Mouse (Mus musculus): ENCODE results near the gene Cbfa2t2.

The Cbfa2t2 gene

DNA sequence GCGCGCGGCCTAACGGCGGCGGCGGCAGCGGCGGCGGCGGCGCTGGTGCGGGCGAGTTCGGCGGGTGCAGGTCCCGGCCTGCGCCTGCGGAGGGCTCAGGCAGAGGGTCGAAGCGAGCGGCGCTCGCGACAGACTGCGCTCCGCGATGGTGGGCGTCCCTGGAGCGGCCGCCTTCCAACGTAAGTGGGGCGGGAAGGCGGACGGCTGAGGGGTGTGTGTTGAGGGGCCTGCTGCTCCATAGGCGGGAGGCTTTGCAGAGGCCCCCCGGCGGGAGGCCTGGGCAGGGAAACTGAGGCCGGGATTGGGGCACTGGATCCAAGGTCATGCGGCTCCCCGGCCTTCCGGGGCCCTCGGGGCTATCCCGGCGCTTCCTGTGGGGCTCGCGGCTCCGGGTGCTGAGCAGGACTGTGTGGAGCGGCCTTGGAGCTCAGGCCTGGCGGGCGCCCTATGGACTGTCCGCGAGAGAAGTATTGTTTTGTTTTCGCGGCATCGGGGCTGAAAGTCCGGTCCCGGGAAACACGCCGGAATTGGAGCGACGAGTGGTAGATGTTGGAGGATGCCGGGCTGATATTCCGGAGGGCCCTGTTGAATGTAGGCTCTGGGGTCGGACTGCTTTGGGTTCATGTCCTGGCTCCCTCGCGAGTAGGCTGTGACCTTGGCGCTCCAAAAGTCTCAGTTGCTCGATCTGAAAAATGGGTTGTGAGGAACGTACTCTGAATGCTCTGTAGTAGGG is at the start of gene Cbfa2t2:
Gene Cbfa2t2 (plus strand): TSS at position 24 of the 733 bp plus-strand sequence.
- DNase-seq (ENCODE audit: low read depth, low spot score) = no peak

- DNase-seq (ENCODE audit: low read depth, low spot score) = no peak
These were observed 45.9 kb upstream of the Cbfa2t2 start for GRCm38 (mm10) chr2:154390180-154390964.

DNA sequence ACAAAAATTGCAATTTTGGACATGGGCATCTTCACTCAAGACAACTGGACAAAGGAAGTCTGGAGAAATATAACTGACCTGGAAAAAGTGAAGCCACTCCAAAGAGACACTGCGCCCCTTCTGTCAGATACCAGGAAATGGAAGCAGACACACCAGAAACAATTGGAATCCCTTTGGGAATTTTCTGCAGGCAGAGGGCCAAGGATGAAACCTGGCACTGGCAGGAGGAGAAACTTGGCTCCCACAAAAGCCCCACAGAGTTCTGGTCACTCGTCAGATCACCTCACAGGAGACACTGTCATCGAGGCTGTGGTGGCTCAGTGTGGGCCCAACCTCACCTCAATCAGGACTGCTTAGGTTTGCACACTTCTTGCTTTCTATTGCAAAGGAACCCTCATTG is 41.7 kb upstream of the Cbfa2t2 start:
- no peak for DNase-seq (ENCODE audit: low read depth, low spot score)

- no peak for DNase-seq (ENCODE audit: low read depth, low spot score)
These were observed 39.8 kb upstream of the Cbfa2t2 start for GRCm38 (mm10) chr2:154396529-154396928.

DNA sequence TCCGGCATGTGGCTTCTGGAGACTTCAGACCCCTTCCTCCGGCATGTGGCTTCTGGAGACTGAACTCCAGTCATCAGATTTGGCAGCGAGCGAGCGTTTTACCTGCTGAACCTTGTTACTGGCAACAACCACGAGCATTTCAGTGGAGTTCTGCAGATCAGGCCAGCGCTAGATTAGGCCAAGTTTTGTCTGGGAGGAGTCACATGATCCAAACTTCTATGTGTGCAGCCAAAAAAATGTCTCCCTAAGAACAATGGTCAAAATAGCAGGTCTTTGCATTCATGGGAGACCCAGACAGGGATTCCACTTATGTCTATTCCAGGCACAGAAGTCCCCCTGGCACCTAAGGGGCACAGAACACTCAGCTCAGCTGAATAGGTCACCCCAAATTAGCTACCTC is 38.0 kb upstream of the Cbfa2t2 start:
- no peak for DNase-seq (ENCODE audit: low read depth, low spot score)

DNA sequence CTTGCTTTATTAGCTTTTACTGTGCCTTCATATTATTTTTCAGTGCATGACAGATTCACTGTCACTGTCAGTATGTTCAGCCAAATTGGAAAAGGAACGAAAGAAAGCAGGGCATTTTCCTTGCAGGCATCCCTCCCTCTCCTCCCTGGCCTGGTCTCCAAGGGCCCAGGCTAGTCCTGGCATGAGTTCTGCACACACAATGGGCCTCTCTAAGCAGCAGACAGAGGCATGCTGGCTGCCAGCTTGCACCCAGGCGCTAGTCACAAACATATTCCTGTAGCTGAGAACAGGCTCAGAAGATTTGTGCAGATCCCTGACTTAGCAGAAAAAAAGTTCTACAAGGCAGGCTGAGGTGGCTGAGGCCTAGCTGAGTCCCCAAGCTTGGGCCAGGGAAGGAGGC is 37.0 kb upstream of the Cbfa2t2 start:
- no peak for DNase-seq (ENCODE audit: low read depth, low spot score)

- no peak for DNase-seq (ENCODE audit: low read depth, low spot score)
These were observed 34.3 kb upstream of the Cbfa2t2 start for GRCm38 (mm10) chr2:154401976-154402375.

DNA sequence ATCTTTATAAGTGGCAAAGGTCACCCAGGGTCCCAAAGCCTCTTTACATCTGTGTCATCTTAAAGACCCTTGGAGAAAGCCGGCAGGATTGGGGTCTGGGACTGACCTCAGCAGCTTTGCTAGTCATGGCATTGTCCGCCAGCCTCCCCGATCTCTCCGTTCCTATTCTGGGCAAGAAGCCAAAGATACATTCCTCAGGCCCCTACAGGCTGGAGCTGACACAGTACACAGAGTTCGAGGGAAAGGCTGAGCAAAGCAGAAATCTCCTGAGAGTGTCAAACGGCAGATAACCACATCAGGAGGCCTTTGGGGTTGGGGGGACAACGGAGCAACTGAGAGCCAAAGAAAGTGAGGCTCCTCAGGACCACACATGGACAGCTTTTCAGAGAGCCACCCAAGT is 33.5 kb upstream of the Cbfa2t2 start:
- DNase-seq (ENCODE audit: low read depth, low spot score) = no peak

DNA sequence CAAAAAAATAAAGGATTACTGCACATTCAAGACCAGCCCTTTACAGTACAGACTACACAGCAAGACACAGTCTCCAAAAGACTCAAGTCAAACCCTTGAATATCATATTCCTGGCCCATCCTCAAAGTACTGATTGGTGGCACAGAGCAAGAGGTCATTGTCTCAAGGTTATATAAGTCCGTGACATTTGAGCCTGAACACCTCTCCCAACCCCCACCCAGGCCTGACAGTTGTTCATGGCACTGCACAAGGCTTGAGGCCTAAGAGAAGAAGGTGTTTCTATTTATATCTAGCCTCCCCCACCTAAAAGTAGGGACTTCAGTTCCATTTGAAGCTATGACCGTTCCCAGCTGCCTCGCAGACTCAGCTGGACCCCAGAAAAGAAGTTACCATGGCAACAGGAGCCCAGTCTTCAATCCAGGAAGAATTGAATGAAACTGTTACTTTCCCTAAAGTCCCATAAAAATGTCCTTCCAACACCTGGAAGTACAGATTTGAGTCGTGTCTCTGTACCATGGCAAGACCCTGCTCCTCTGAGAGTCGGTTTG is 30.8 kb upstream of the Cbfa2t2 start:
- no peak for DNase-seq (ENCODE audit: low read depth, low spot score)

DNA sequence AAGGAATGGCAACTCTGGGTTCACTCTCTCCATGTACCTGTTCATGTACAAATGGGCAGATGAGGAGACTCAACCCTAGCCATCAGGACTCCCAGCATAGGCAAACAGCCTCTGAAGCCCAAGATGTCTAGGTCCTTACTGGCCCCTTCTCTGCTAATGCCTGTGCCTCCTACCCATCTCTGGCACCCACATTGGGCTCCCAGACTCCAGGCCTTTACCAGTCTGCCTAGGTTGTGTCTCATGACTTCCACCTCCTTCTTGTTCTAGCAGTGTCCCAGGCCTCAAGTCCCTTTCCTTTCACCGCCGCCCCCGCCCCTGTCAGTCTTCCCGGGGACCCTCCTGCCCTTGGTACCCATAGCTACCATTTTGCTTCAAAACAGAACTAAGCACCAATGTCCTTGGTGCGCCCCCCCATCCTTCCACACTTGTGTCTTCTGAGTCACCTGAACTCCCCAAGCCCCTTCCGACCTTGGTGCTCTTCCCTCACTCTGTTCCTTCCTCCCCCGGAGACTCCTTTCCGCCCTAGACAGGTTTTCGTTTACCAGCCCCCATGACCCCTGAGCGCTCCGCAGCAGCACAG is 29.1 kb upstream of the Cbfa2t2 start:
- DNase-seq (ENCODE audit: low read depth, low spot score) = no peak

GRCm38 (mm10) chr2:154407643-154408445 is 28.4 kb upstream of the Cbfa2t2 start, which contains the start of gene Snta1:
Gene Snta1, minus strand, starts transcription at chr2:154408099.
- no peak for DNase-seq (ENCODE audit: low read depth, low spot score)

- no peak for DNase-seq (ENCODE audit: low read depth, low spot score)
These were observed 25.9 kb upstream of the Cbfa2t2 start for GRCm38 (mm10) chr2:154410355-154410754.

DNA sequence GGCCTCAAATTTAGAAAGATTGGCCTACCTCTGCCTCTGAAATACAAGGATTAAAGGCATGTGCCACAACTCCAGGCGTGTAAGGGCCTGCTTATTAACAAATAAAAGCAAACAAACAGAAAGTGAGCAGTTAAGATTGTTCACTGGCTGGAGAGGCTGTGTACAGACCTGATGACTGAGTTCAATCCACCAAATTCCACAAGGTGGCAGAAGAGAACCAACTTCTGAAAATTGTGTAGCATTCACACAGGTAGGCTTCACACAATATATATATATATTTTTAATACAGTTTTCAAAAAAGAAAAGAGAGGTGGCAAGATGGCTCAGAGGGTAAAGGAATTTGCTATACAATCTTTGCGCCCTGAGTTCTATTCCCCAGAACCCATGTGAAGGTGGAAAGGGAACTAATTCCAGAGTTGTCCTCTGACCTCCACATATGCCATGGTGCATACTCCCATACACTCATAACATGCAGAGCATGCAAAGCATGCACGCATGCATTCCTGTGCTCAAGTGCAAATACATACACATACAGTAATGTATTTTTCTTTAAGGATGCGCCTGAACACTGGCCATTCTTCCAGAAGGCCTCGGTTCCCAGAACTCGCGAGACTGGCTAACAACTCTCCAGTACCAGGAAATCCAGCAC is 24.1 kb upstream of the Cbfa2t2 start:
- DNase-seq (ENCODE audit: low read depth, low spot score) = no peak

DNA sequence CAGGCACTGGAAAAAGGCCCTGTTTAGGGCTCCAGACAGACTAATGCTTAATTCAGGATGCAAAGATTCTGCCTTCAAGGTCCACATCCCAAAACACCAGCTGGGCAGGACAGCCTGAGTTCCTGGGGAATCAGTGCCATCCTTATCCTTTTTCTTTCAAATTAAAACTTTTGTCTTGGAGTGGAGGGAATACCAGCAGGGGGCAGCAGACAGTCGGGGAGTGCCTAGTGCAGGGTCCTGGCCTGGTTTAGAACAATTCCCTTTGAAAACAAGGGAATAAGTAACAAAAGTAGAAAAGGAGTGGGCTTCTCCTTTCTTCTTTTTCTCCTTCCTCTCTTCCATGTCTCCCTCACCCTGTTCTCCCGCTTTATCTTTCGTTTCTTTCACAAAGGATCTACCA is 19.2 kb upstream of the Cbfa2t2 start:
- DNase-seq (ENCODE audit: low read depth, low spot score) = no peak

DNA sequence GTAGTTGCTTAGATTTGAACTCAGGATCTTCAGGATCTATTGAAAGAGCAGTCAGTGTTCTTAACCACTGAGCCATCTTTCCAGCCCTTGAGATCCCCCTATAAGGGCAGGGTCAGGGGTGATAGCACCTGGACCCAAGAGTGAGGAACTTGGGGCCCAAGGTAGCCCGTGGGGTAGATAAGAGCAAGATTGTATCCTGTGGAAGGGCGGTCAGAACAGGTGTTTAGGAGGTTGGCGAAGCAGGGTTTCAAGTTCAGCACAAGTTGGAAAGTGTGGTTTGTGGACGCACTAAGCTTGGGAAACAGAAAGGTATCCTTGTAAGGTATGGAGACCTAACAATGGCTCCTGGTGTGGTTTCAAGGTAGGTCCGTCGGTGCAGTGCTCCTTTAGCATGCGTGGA is 18.3 kb upstream of the Cbfa2t2 start:
- no peak for DNase-seq (ENCODE audit: low read depth, low spot score)

GRCm38 (mm10) chr2:154419631-154420515 is 16.4 kb upstream of the Cbfa2t2 start:
- no peak for DNase-seq (ENCODE audit: low read depth, low spot score)

DNA sequence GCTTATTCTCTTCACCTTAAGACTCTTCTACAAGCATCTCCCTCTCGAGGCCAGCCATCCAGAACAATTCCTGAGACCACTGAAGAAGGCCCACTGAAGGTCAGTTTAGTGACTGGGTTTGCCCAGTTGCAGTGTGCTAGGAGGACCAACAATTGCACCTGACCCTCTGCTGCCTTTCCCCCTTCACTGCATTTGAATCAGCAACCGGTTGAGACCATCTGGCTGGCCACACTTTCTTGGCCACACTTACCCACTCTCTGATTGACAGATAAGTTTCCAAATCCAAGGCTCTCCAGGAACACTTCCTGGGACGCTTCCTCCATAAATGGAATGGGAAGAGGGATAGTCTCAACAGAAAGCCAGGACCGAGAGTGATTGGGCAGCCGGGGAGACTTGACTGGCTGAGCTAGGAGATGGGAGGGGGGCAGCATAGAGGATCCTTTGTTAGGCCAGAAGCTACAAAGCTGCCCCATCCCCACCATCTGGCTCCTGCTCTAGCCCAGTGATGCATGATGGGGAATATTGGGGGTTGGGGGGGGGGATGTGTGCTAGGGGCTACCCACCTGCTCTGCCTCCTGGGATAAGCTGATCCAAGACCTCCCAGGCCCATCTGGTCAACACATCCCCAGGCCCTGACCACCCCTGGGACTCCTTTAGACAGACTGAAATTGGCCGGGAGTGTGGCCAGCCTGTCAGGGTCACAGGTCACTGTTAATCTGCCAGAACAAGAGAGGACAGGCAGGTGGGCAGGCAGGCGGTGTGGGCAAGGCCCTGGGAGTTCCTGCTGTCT is 15.1 kb upstream of the Cbfa2t2 start:
- DNase-seq (ENCODE audit: low read depth, low spot score) = no peak

DNA sequence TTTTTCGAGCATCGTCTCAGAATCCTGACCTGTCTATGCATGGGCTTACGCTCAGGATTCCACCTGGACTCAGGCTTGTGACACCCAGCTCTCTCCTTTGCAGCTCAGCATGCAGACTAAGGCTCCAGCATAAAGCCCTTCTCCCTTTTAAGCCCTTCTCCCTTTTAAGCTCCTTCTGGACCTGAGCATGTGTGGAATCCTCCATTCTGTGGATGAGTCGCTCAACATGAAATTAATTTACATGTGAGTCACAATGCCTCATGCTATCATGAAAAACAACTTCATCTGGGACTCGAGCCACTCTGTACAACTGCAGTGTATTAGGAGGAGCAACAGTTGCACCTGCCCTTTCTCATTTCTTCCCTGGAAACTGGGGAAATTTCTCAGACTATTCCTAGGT is 14.1 kb upstream of the Cbfa2t2 start:
- DNase-seq (ENCODE audit: low read depth, low spot score) = no peak

DNA sequence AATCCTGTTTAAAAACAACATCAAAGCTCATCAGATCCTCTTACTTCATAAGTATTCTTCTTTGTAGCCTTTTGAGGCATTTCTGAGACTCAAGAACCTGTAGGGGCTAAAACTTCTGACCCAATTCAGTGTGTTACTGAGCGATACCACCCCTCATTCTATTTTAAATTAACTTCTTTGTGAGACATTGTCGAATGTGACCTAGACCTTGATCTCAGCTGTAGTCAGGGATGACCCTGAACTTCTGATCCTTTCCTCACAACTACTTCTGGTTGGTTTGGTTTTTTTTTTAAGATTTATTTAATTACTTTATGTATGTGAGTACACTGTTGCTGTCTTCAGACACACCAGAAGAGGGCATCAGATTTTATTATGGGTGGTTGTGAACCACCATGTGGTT is 12.7 kb upstream of the Cbfa2t2 start:
- no peak for DNase-seq (ENCODE audit: low read depth, low spot score)
